Mouse (Mus musculus) T-helper 1 cell (primary cell): ENCODE data around the gene Pip5kl1.

ENCODE experiments used
- in situ Hi-C: fragments of 300-600 bp; cut with MboI, MseI; formaldehyde crosslinking; loops from one replicate; pipeline ENCODE4 v1.15.1; 2025; ENCODE audit warnings: high pct_unique_total_duplicates

Pip5kl1 gene

GRCm38 (mm10) chr2:32608778-32609435, 34.3 kb downstream of the Pip5kl1 start:
- in situ Hi-C loops, result loop anchor here (10.0 kb wide), 1 partner anchor 974 kb away; no protein-coding TSS in a partner anchor

- in situ Hi-C loops, result no loop called here
These were observed 36.1 kb downstream of the Pip5kl1 start for GRCm38 (mm10) chr2:32610610-32611229.

- in situ Hi-C loops, result no loop called here
These were observed 37.7 kb downstream of the Pip5kl1 start for GRCm38 (mm10) chr2:32612274-32612673.

- in situ Hi-C loops, result no loop called here
These were observed 42.5 kb downstream of the Pip5kl1 start for GRCm38 (mm10) chr2:32617109-32617508.

GRCm38 (mm10) chr2:32617601-32618000, 43.0 kb downstream of the Pip5kl1 start:
- in situ Hi-C loops, result no loop called here

- in situ Hi-C loops, result no loop called here
These were observed 43.5 kb downstream of the Pip5kl1 start for GRCm38 (mm10) chr2:32618051-32618450.

GRCm38 (mm10) chr2:32620682-32621516, 46.3 kb downstream of the Pip5kl1 start:
- in situ Hi-C loops, result no loop called here

GRCm38 (mm10) chr2:32621517-32621859, 46.9 kb downstream of the Pip5kl1 start, which contains the start of gene Ak1:
Ak1 (plus strand) TSS chr2:32621758.
- in situ Hi-C loops, result no loop called here

- in situ Hi-C loops, result no loop called here
These were observed 49.6 kb downstream of the Pip5kl1 start for GRCm38 (mm10) chr2:32624111-32624748.

GRCm38 (mm10) chr2:32625212-32625872, 50.7 kb downstream of the Pip5kl1 start:
- in situ Hi-C loops, result no loop called here

GRCm38 (mm10) chr2:32625873-32626694, 51.5 kb downstream of the Pip5kl1 start:
- in situ Hi-C loops, result no loop called here

- in situ Hi-C loops, result no loop called here
These were observed 52.9 kb downstream of the Pip5kl1 start for GRCm38 (mm10) chr2:32627266-32628043.

GRCm38 (mm10) chr2:32628044-32628550, 53.5 kb downstream of the Pip5kl1 start:
- in situ Hi-C loops, result no loop called here

GRCm38 (mm10) chr2:32628729-32629128, 54.1 kb downstream of the Pip5kl1 start:
- in situ Hi-C loops, result no loop called here

GRCm38 (mm10) chr2:32629276-32629976, 54.8 kb downstream of the Pip5kl1 start:
- in situ Hi-C loops, result no loop called here

- in situ Hi-C loops, result loop anchor here (10.0 kb wide), 1 partner anchor 55 kb away; no protein-coding TSS in a partner anchor
These were observed 55.4 kb downstream of the Pip5kl1 start for GRCm38 (mm10) chr2:32630036-32630435.

- in situ Hi-C loops, result loop anchor here (10.0 kb wide), 1 partner anchor 54 kb away; no protein-coding TSS in a partner anchor
These were observed 56.4 kb downstream of the Pip5kl1 start for GRCm38 (mm10) chr2:32631046-32631445.

GRCm38 (mm10) chr2:32631737-32632394, 57.3 kb downstream of the Pip5kl1 start:
- in situ Hi-C loops, result loop anchor here (10.0 kb wide), 1 partner anchor 53 kb away; no protein-coding TSS in a partner anchor
